Mouse (Mus musculus) small intestine, adult 2 months (tissue): Measurements from ENCODE around the gene Gsta4.
"Not testable (repeated sequence)": the region's sequence is repeated elsewhere in the genome, so short reads cannot be mapped to it uniquely, and the experiment has no call there.

ENCODE experiments used
- CTCF ChIP-seq: fragments of 200-500 bp; IDR thresholded peaks from 2 replicates; pipeline ENCODE4 v1.5.1; 2012; ENCODE audit warnings: low read depth, mild to moderate bottlenecking, control low read depth, inconsistent platforms, low read length, moderate library complexity, mixed read lengths; ENCODE audit not compliant: insufficient replicate concordance, insufficient read length; ENCODE audit errors: extremely low read depth
- POLR2A ChIP-seq: fragments of 200-500 bp; IDR thresholded peaks from 2 replicates; pipeline ENCODE4 v1.6.1; 2012; ENCODE audit warnings: low read depth, mild to moderate bottlenecking, control low read depth, inconsistent platforms, low read length, moderate library complexity

- not testable (repeated sequence) for TF ChIP-seq CTCF, POLR2A
Measured at GRCm38 (mm10) chr9:78149770-78150169, 32.8 kb upstream of the Gsta4 start.
